Mouse (Mus musculus): Measurements from ENCODE around the gene Gm13420. TPM values are rescaled to one million over a fixed set of nuclear protein-coding genes. Genes with fewer than 3 reads are reported as not detected.

The Gm13420 gene
- polyA plus RNA-seq, 1 experiment: not detected

DNA sequence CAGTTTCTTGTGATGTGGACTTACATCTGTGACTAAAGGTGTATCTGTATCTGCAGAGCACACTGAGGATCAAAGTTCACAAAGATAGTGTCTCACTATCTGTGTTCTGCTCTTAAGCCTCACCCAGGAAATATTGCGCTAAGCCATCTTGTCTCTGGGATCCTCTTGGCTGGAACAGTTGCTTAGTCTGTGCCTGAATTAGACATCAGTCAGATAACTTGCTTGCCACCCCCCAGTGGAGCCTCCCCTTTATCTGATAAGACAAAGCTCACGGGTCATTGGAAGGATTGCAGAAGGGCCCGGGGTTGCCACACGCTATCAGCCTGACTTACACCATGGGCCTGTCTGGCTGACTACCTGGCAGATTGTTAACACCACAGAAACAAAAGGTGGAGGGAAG lies 21.8 kb upstream of the Gm13420 start:
- no peak overlapping the region for H3ac ChIP-seq (ENCODE audit: control insufficient read depth, insufficient read length, low read depth)
- H3K4me3 ChIP-seq (ENCODE audit: insufficient read depth, poor library complexity, severe bottlenecking): no peak overlapping the region
- no peaks in the 10 kb centered on the region for H3K79me2 ChIP-seq (ENCODE audit: control insufficient read depth, insufficient read depth)
- no peak for TF ChIP-seq MAX (IDR thresholded peaks at IDR 0.05)
- TF ChIP-seq USF1 (IDR thresholded peaks at IDR 0.05; ENCODE audit: low read depth): no peak
- no peak for TF ChIP-seq CTCF (IDR thresholded peaks at IDR 0.05; ENCODE audit: control insufficient read depth, insufficient read depth, insufficient read length)
- TF ChIP-seq MYOG (IDR thresholded peaks at IDR 0.05; ENCODE audit: control insufficient read depth, extremely low read depth, insufficient read length): no peak
- TF ChIP-seq FOSL1 (IDR thresholded peaks at IDR 0.05; ENCODE audit: insufficient read depth, low read length, poor library complexity, severe bottlenecking): no peak
- TF ChIP-seq CEBPB (IDR thresholded peaks at IDR 0.05; ENCODE audit: low read depth): no peak
- no peak for TF ChIP-seq MYOD1 (IDR thresholded peaks at IDR 0.05; ENCODE audit: control insufficient read depth, insufficient read length, low read depth)
- H3K27me3 ChIP-seq (ENCODE audit: control insufficient read depth, insufficient read depth, insufficient read length): no peaks in the 10 kb centered on the region
- H3K79me3 ChIP-seq (ENCODE audit: low read depth): no peaks in the 10 kb centered on the region
- H3K36me3 ChIP-seq (ENCODE audit: control insufficient read depth, insufficient read depth): peaks cover 28% of the 10 kb centered on the region

GRCm38 (mm10) chr2:29771611-29772461 lies 20.4 kb upstream of the Gm13420 start:
- H3K79me2 ChIP-seq (ENCODE audit: control insufficient read depth, insufficient read depth): no peaks in the 10 kb centered on the region

DNA sequence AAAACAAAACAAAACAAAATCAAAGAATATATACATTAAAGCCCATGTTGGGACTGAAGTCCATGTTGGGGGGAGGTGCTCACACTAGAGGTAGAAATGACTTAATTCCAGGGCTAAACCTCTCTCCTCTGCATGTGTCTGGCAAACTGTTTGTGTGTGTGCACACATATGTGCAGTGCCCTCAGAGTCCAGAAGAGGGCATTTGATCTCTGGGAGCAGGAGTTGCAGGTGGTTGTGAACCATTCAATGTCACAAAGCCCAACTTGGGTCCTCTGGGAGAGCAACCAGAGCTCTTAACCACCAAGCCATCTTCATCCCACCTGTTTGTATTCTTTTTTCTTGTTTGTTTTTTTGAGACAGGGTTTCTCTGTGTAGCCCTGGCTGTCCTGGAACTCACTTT lies 18.7 kb upstream of the Gm13420 start:
- peaks cover 8% of the 10 kb centered on the region for H3K36me3 ChIP-seq (ENCODE audit: control insufficient read depth, insufficient read depth)
- H3K79me3 ChIP-seq (ENCODE audit: low read depth): no peaks in the 10 kb centered on the region
- peaks cover 11% of the 10 kb centered on the region for H3K27me3 ChIP-seq (ENCODE audit: control insufficient read depth, insufficient read depth, insufficient read length)
- no peak for TF ChIP-seq CEBPB (IDR thresholded peaks at IDR 0.05; ENCODE audit: low read depth)
- no peak for TF ChIP-seq FOSL1 (IDR thresholded peaks at IDR 0.05; ENCODE audit: insufficient read depth, low read length, poor library complexity, severe bottlenecking)
- TF ChIP-seq MYOG (IDR thresholded peaks at IDR 0.05; ENCODE audit: control insufficient read depth, extremely low read depth, insufficient read length): no peak
- no peak for TF ChIP-seq MAX (IDR thresholded peaks at IDR 0.05)
- no peak for TF ChIP-seq MYOD1 (IDR thresholded peaks at IDR 0.05; ENCODE audit: control insufficient read depth, insufficient read length, low read depth)
- TF ChIP-seq CTCF (IDR thresholded peaks at IDR 0.05; ENCODE audit: control insufficient read depth, insufficient read depth, insufficient read length): no peak
- no peak for TF ChIP-seq USF1 (IDR thresholded peaks at IDR 0.05; ENCODE audit: low read depth)
- H3K79me2 ChIP-seq (ENCODE audit: control insufficient read depth, insufficient read depth): no peaks in the 10 kb centered on the region
- no peak overlapping the region for H3K4me3 ChIP-seq (ENCODE audit: insufficient read depth, poor library complexity, severe bottlenecking)
- H3ac ChIP-seq (ENCODE audit: control insufficient read depth, insufficient read length, low read depth): no peak overlapping the region

More at GRCm38 (mm10) chr2:29771611-29772461, 20.4 kb upstream of the Gm13420 start:
- TF ChIP-seq MYOD1 (IDR thresholded peaks at IDR 0.05; ENCODE audit: control insufficient read depth, insufficient read length, low read depth): no peak
- no peak for TF ChIP-seq USF1 (IDR thresholded peaks at IDR 0.05; ENCODE audit: low read depth)
- TF ChIP-seq FOSL1 (IDR thresholded peaks at IDR 0.05; ENCODE audit: insufficient read depth, low read length, poor library complexity, severe bottlenecking): peak; percentile 12
- peak; percentile 96 for TF ChIP-seq CEBPB (IDR thresholded peaks at IDR 0.05; ENCODE audit: low read depth)
- Histone ChIP-seq H3K36me3 (ENCODE audit: control insufficient read depth, insufficient read depth) (peaks cover 13% of the 10 kb centered on the region), H3K27me3 (ENCODE audit: control insufficient read depth, insufficient read depth, insufficient read length) (peaks cover 2% of the 10 kb centered on the region), H3K4me3 (ENCODE audit: insufficient read depth, poor library complexity, severe bottlenecking) (no peak overlapping the region), H3ac (ENCODE audit: control insufficient read depth, insufficient read length, low read depth) (no peak overlapping the region), H3K79me3 (ENCODE audit: low read depth) (no peaks in the 10 kb centered on the region)

- no peaks in the 10 kb centered on the region for H3K79me2 ChIP-seq (ENCODE audit: control insufficient read depth, insufficient read depth)
- no peaks in the 10 kb centered on the region for H3K79me3 ChIP-seq (ENCODE audit: low read depth)
- TF ChIP-seq FOSL1 (IDR thresholded peaks at IDR 0.05; ENCODE audit: insufficient read depth, low read length, poor library complexity, severe bottlenecking): no peak
- no peak for TF ChIP-seq CEBPB (IDR thresholded peaks at IDR 0.05; ENCODE audit: low read depth)
- no peak for TF ChIP-seq MYOG (IDR thresholded peaks at IDR 0.05; ENCODE audit: control insufficient read depth, extremely low read depth, insufficient read length)
- no peak for TF ChIP-seq MYOD1 (IDR thresholded peaks at IDR 0.05; ENCODE audit: control insufficient read depth, insufficient read length, low read depth)
- TF ChIP-seq MAX (IDR thresholded peaks at IDR 0.05): no peak
- TF ChIP-seq CTCF (IDR thresholded peaks at IDR 0.05; ENCODE audit: control insufficient read depth, insufficient read depth, insufficient read length): no peak
- no peak for TF ChIP-seq USF1 (IDR thresholded peaks at IDR 0.05; ENCODE audit: low read depth)
- H3ac ChIP-seq (ENCODE audit: control insufficient read depth, insufficient read length, low read depth): no peak overlapping the region
- no peak overlapping the region for H3K4me3 ChIP-seq (ENCODE audit: insufficient read depth, poor library complexity, severe bottlenecking)
- peaks cover 8% of the 10 kb centered on the region for H3K36me3 ChIP-seq (ENCODE audit: control insufficient read depth, insufficient read depth)
- peaks cover 11% of the 10 kb centered on the region for H3K27me3 ChIP-seq (ENCODE audit: control insufficient read depth, insufficient read depth, insufficient read length)
These were observed 17.4 kb upstream of the Gm13420 start for GRCm38 (mm10) chr2:29768901-29769300.

GRCm38 (mm10) chr2:29767976-29768709 lies 16.7 kb upstream of the Gm13420 start:
- H3K4me3 ChIP-seq (ENCODE audit: insufficient read depth, poor library complexity, severe bottlenecking): no peak overlapping the region
- H3ac ChIP-seq (ENCODE audit: control insufficient read depth, insufficient read length, low read depth): no peak overlapping the region
- H3K79me3 ChIP-seq (ENCODE audit: low read depth): no peaks in the 10 kb centered on the region
- peaks cover 14% of the 10 kb centered on the region for H3K27me3 ChIP-seq (ENCODE audit: control insufficient read depth, insufficient read depth, insufficient read length)
- no peak for TF ChIP-seq MYOG (IDR thresholded peaks at IDR 0.05; ENCODE audit: control insufficient read depth, extremely low read depth, insufficient read length)
- no peak for TF ChIP-seq CEBPB (IDR thresholded peaks at IDR 0.05; ENCODE audit: low read depth)
- no peak for TF ChIP-seq CTCF (IDR thresholded peaks at IDR 0.05; ENCODE audit: control insufficient read depth, insufficient read depth, insufficient read length)
- no peak for TF ChIP-seq MYOD1 (IDR thresholded peaks at IDR 0.05; ENCODE audit: control insufficient read depth, insufficient read length, low read depth)
- TF ChIP-seq MAX (IDR thresholded peaks at IDR 0.05): no peak
- no peak for TF ChIP-seq FOSL1 (IDR thresholded peaks at IDR 0.05; ENCODE audit: insufficient read depth, low read length, poor library complexity, severe bottlenecking)
- no peak for TF ChIP-seq USF1 (IDR thresholded peaks at IDR 0.05; ENCODE audit: low read depth)
- no peaks in the 10 kb centered on the region for H3K79me2 ChIP-seq (ENCODE audit: control insufficient read depth, insufficient read depth)
- H3K36me3 ChIP-seq (ENCODE audit: control insufficient read depth, insufficient read depth): peaks cover 3% of the 10 kb centered on the region
